Mouse (Mus musculus) gastrocnemius, postnatal 36 days (tissue): Measurements from ENCODE around the gene Hist1h2ap. TPM values are rescaled to one million over a fixed set of nuclear protein-coding genes. Genes with fewer than 3 reads are reported as not detected.
A peak's percentile ranks its signal among the peaks of the same experiment; 100 is the strongest.
"Not testable (repeated sequence)": the region's sequence is repeated elsewhere in the genome, so short reads cannot be mapped to it uniquely, and the experiment has no call there.

Source experiments
- DNase-seq, 2 experiments: peaks; one replicate each; pipeline ENCODE4 v3.0.0; 2022
- intact Hi-C: fragments of 180-260 bp; cut with DNase I; formaldehyde crosslinking; loops from one replicate; pipeline ENCODE4 v1.15.1; 2025
- long read RNA-seq, 2 experiments: library from polyadenylated mRNA; stranded (forward); transcript quantifications; one replicate each; pipeline ENCODE4 v2.0.0; 2021
- total RNA-seq, 2 experiments: library from RNA; stranded (reverse); gene quantifications; 2 replicates each; pipeline ENCODE4 v1.2.3; 2021

The Hist1h2ap gene
- total RNA-seq, result 10 to 100 TPM; 11.5 to 14.3 TPM
- long read RNA-seq, experiment 1, result 0 reads
- long read RNA-seq, experiment 2, partial matches to known transcripts, result 0 of 1 reads
- long read RNA-seq, experiment 2, other reads (novel, unspliced or antisense), result 0 of 1 reads

DNA sequence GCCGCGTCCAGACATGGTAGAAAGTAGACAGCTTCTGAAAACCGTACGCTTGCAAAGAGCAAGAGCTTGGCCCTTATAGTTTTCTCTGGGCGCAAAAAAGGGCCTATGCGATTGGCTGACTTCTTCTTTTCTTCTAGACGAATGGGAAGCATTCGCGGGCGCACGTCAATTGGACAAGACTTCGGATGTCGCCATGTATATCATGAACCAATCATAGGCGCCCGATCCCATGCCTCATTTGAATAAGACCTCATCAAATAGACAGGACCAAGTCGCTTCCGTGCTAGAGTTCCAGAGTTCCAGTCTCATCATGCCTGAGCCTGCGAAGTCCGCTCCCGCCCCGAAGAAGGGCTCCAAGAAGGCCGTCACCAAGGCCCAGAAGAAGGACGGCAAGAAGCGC, at the start of gene Hist1h2ap, which contains the start of gene Hist1h2br:
Gene Hist1h2ap (minus strand): TSS at position 47 of the 400 bp plus-strand sequence.
Gene Hist1h2br (plus strand): TSS at position 283 of the 400 bp plus-strand sequence.
- DNase-seq, intact Hi-C loops: not testable (repeated sequence)

DNA sequence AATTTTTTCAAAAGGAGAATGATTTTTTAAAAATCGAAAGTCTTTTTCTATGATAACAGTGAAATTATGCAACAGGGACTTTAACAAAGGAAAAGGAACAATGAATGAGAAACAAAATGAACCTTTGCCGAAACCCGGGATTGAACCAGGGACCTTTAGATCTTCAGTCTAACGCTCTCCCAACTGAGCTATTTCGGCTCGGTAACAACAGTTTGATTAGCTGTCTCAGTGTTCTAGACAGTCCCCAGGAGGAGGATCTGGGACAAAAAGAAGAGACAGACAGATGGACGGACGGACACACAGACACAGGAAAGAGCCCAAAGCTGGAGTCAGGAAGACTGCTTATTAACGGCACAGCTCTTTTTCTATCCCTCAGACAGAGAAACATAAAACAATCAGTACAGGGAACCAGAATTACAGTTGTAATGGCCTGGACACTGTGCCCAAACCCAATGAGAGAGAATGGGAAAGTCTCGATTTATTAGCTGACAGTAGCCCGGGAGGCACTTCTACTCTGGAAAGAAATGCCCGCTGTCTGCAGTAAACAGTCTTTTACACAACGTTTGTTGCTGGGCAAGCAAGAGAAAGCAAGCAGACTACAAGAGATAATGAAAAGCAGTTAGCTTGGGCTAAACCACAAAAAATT, 49.6 kb upstream of the Hist1h2ap start:
- DNase-seq, result no peak
- intact Hi-C loops, result no loop called here

DNA sequence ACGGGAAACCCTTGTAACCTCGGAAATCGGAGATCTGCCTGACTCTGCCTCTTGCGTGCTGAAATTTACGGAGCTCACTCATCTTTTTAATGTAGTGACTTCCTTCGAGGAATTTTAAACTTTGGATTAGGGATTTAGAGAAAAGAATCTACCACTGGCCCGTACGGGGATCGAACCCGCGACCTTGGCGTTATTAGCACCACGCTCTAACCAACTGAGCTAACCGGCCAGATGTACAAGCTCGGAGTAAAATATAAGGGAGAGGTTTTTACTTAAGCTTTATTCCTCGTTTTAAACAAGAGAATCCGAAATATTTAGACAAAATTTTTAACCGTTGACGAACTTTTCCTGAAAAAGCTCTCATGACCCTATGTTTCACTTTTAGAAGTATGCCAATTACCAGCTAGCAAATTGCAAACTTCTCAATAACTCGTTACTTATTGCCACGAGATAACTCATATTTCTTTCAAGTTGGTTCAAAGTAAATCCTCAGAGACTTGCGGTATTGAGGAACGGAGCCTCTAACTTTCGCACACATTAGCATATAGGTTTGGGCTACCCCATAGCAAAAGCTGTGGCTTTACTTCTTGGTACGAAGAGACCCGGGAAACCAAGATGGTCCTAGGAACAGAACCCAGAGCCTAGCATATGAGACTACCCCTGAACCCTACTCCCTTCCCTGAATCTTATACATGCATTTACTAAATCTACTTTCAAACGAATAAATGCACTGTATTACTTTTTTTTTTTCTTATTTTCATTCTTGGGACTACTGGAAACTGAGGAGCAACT, 48.8 kb upstream of the Hist1h2ap start:
- intact Hi-C loops, result no loop called here
- no peak for DNase-seq

DNA sequence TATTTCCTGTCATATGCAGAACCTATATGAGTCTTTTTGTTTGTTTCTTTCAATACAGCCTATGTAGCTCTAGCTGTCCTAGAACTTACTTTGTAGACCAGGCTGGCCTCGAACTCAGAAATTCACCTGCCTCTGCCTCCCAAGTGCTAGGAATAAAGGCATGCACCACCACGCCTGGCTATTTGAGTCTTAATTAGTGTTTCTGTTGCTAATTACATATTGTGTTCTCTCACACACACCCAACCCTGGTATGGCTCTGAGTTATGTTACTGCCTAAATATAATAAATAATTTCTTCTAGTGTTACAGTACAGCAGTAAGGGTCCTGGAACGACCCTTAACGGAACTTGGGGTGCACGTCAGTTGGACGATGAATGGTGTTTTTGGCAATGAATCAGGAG, 47.4 kb upstream of the Hist1h2ap start:
- intact Hi-C loops, result no loop called here
- no peak for DNase-seq

DNA sequence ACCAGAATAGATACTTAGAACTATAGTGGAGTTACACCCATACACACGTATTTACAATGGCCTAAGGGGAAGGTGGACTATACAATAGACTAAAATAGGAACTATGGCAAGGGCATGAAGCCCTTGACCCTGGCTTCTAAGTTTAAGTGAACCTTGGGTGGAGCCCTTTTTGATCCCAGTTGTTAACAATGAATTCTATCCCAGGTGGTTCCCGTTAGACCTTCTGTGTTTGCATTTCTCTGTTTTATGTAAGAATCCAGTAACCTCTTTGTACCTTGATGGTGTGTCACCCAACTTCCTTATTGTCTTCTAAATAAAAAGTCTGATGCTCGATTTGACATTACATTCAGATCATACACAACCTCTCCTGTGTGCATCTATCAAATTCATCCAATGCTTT, 32.2 kb upstream of the Hist1h2ap start:
- DNase-seq, intact Hi-C loops: not testable (repeated sequence)

DNA sequence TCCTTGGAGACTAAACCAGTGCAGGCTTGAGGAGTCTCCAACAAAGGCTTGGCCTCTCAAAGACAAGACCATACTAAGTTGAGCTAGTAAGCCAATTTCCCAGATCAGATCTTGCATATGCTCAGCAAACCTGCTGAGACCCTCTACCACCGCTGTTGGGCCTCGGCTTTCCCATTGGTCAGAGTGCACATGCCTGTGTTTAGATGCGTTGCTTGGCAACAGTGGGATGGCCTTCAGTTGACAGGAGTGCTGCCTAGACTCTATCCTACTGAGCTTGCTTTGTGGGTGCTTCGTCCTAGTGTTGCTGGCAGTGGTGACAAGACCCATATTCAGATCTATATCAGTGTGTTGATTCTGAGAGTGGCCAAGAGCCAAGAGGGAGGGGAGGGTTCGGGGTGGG, 28.3 kb upstream of the Hist1h2ap start:
- DNase-seq, result no peak
- intact Hi-C loops, result no loop called here

DNA sequence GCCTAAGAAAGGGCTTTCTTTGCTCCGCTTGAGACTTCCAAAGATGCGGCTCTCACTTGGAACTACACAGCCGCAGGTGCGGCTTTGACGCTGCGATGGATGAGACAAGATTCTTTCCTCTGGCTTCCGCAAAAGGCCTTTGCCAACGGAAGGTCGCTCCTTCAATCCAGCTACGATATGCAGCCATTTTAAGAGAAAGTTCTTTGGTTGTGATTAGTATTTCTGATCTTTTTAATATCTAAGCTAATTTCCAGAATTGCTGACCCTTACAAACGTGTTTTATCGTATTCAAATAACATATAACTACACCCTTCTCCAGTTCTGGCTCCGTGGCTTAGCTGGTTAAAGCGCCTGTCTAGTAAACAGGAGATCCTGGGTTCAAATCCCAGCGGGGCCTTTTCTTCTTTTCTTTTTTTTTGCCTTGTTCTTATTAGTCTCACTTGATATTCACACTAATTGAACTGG, 22.4 kb upstream of the Hist1h2ap start:
- intact Hi-C loops, result loop anchor here (10.0 kb wide), 2 partner anchors 141 to 169 kb away; partner anchors contain the start of genes Hist1h2ai, Hist1h2bl and Hist1h3h

DNA sequence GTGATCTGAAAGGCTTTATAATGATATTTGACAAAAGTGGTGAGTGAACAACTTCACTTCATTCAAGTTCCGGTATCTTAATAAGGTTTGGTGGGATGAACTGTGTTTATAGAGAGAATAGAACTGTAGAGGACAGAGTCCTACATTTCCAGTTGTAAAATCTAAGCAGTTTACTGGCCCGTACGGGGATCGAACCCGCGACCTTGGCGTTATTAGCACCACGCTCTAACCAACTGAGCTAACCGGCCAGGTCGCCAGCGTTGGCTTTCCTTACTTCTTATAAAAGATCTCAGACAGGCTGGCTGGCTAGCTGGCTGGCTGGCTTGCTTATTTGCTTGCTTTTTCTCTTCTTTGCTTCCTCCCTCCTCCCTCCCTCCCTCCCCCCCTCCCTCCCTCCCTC, 21.8 kb upstream of the Hist1h2ap start:
- intact Hi-C loops, result loop anchor here (10.0 kb wide), 2 partner anchors 140 to 170 kb away; partner anchors contain the start of genes Hist1h2ai, Hist1h2bl and Hist1h3h

More for the DNA sequence above, 22.4 kb upstream of the Hist1h2ap start:
- DNase-seq, result no peak

DNA sequence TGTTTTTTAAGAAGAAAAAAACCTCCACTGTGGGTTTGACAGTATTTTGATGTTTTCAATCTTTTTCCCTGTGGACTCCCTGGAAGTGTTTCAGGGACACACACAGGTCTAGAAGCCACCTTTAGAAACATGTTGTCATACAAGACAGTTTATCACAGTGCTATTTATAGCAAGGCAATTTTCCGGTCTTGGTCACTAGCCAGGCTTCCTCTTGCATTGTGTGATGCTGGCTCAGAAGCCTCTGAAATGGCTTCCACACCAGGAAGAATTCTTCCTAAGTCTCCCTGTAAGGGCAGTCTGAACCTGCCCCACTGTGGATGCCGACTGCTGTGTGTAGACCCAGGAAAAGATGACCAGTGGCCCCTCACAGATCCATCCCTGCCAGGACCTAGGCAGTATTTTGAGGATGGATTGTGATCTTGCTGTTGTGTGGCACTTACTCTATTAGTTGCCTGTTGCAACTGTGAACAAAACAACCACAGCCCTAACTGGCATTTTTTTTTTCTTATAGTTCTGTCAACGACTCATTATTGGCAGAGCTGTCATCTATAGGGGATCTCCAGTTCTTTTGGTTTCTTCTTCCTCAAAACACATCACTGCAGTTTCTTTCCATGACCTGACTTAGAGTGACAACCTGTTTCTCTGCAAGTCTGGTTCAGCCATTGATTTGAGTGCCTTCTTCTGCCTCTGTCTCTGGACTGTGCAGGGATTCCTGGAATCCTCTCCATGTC, 19.1 kb upstream of the Hist1h2ap start:
- peak in 1 of 2 experiments; percentile 19 for DNase-seq
- intact Hi-C loops, result loop anchor here (10.0 kb wide), 2 partner anchors 138 to 172 kb away; partner anchors contain the start of genes Hist1h2ai, Hist1h2bl and Hist1h3h

More for the DNA sequence above, 21.8 kb upstream of the Hist1h2ap start:
- peak; percentile 30 to 35 for DNase-seq

DNA sequence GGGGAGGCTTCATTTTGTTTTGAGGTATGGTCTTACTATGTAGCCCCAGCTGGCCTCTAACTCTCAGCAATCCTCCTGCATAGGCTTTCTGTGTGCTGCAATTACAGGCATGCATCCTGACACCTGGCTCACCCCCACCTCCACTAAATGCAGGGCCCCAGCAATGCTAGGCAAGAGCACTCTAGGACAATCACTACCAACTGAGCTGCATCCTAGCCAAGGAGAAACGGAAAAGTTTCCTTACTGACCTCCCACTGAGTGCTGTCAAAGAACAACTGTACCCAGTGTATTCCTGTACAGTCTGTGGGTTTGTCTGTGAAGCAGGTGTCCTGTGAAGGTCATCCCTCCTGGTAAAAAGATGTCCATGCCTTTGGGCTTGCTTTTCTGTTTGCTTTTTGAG, 17.4 kb upstream of the Hist1h2ap start:
- not testable (repeated sequence) for DNase-seq
- intact Hi-C loops, result loop anchor here (10.0 kb wide), 2 partner anchors 136 to 174 kb away; partner anchors contain the start of genes Hist1h2ai, Hist1h2bl and Hist1h3h

DNA sequence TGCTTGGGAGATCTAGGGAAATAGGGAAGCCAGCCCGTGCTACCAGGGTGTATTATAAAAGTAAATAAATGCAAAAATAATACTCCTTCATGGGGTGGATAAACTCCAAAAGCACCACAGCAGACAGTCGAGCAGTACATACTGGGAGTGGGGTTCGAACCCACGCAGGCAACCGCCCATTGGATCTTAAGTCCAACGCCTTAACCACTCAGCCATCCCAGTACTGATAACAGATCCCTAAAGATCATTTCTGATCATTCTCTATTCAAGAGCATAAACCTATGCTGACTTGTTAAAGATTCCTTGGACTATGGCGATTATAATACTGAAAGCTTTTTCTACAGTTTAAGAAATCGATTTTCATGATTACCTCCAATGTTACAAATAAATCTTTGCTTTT, 14.6 kb upstream of the Hist1h2ap start:
- no peak for DNase-seq
- intact Hi-C loops, result no loop called here

DNA sequence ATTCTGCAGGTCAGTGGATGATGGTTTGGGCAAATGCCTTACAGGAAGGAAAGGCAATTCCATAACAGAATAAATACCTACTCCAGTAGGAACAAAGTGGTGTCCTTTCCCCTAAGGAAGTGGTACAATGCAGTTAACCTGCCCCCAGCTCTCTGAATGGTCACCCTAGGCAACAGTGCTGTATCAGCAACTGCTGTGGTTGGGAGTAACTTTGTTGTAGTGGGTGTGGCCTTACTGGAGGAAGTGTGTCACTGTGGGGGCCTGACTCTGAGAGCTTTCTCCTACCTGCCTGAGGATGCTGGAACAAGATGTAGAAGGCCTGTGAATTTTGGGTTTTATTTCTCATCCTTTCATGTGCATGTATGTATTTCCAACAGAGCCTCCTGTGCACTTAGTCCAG, 13.0 kb upstream of the Hist1h2ap start:
- intact Hi-C loops, DNase-seq: not testable (repeated sequence)

DNA sequence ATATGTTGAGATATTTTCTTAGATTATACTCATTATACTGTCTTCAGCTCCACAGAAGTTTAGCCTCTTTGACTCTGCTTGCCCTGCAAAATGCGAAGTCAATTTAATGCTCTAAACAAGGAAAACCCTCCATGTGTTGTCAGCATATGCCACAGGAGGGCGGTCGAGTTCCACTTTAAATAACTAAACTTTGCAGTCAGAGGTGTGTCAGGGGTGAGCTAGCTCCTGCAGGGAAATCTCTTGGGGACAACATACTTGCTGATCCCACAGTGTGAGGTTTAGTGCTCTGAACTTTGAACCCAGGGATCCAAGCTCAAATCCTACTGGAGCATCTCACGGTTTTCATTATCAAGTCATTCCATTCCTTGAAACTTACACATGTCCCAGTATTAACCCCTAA, 7.2 kb upstream of the Hist1h2ap start:
- DNase-seq, result not testable (repeated sequence)

DNA sequence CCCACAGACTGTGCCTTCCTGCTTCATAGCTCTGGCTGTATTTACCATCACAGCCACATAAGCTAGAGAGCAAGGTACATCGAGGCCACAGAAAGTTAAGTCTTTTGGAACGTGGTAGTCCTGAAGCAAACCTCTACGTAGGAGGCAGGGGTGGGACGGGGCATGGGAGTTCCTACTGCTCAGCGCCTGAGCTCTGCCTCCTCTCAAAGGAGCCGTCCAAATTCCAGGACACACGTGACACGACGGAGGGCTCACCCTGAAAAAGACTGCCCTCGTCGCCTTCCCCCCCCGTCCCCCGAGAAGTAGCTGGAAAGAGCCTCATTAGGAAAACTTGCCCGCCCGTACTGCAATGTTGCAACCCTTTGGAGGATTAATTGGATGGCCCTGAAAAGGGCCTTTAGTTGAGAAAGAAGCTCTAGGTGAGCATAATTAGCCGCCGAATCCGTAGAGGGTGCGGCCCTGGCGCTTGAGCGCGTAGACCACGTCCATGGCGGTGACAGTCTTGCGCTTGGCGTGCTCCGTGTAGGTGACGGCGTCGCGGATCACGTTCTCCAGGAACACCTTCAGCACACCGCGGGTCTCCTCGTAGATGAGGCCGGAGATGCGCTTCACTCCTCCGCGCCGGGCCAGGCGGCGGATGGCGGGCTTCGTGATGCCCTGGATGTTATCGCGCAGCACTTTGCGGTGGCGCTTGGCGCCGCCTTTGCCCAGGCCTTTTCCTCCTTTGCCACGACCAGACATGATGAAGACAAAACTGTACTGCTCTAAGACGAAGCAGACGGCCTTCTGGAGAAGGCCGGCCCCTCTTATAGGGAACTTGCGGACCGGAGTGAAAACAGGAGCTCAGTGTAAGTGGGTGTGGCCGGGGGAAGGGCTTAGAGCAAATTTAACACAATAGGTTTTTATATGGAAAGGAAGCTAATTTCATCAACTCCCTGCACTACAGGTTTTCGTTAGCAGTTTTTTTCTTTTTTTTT, 1.6 kb downstream of the Hist1h2ap start, which contains the start of gene Hist1h4n:
Gene Hist1h4n (minus strand): TSS at position 779 of the 977 bp plus-strand sequence.
- intact Hi-C loops, DNase-seq: not testable (repeated sequence)

More for the DNA sequence above, 7.2 kb upstream of the Hist1h2ap start:
- intact Hi-C loops, result not testable (repeated sequence)

DNA sequence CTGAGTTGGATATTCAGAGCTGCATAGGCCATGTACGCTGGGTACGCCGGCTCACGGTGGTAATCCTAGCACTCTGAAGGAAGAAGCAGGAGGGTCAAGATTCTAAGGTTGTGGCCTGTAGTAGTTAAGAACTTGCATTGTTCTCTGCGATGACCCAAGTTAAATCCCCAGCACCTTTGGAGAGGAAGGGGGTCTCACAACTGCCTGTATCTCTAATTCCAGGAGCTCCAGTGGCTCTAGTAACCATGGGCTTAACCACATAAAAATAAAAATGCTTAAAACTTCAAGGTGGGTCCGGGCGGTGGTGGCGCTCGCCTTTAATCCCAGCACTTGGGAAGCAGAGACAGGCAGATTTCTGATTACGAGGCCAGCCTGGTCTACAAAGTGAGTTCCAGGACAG, 3.0 kb downstream of the Hist1h2ap start:
- DNase-seq, result no peak
- intact Hi-C loops, result no loop called here

DNA sequence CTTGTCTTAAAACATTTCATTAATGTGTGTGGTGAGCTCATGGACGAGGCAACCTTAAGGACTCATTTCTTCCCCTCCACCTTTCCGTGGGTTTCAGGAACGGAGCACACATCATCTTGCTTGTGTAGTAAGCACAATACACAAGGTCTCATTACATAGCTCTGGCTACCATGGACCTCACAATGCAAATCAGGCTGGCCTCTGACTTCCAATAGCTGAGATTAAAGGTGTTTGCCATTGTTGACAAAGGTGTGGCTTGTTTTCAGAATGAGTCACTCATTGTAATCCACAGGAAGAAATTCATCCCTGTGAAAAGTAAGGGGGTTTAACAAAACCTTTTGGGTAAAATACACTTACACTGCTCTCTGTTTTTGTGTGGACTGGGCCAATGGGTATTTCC, 4.8 kb downstream of the Hist1h2ap start:
- DNase-seq, result no peak
- intact Hi-C loops, result loop anchor here (10.0 kb wide), 2 partner anchors 206 to 1786 kb away; partner anchors contain the start of genes Hist1h2ah and Hist1h2bk

DNA sequence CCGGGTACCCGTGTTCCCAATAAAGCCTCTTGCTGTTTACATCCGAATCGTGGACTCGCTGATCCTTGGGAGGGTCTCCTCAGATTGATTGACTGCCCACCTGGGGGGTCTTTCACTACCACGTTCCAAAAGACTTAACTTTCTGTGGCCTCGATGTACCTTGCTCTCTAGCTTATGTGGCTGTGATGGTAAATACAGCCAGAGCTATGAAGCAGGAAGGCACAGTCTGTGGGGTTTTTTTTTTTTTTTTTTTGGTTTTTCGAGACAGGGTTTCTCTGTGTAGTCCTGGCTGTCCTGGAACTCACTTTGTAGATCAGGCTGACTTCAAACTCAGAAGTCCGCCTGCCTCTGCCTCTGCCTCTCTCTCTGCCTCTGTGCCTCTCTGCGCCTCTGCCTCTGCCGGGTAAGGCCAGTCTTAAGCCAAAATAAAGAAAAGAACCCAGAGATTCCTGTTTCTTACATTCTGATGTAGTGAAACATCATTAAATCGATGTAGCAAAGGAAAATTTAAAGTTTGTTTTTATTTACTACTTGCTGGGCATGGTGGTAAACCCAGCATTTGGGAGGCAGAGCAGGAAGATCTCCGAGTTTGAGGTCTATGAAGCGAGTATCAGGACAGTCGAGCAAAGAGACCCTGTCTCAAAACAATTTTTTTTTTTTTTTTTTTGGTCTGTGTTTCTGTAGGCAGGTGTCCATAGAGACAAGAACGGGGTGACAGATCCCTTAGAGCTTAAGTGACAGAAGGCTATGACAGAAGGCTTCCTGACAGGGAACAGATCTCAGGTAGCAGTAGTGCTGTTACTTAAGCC, 13.0 kb downstream of the Hist1h2ap start:
- intact Hi-C loops, result loop anchor here (10.0 kb wide), 2 partner anchors 215 to 1795 kb away; partner anchors contain the start of genes Hist1h2ah and Hist1h2bk
- not testable (repeated sequence) for DNase-seq

DNA sequence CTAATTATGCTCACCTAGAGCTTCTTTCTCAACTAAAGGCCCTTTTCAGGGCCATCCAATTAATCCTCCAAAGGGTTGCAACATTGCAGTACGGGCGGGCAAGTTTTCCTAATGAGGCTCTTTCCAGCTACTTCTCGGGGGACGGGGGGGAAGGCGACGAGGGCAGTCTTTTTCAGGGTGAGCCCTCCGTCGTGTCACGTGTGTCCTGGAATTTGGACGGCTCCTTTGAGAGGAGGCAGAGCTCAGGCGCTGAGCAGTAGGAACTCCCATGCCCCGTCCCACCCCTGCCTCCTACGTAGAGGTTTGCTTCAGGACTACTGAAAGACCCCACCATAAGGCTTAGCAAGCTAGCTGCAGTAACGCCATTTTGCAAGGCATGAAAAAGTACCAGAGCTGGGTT, 21.2 kb downstream of the Hist1h2ap start:
- intact Hi-C loops, DNase-seq: not testable (repeated sequence)
